Mouse (Mus musculus) cerebellum, adult 8-10 months (tissue): ENCODE measurements around the gene Spen.

ENCODE experiments used
- DNase-seq: peaks from one replicate; pipeline ENCODE4 v3.0.0; 2022

The Spen gene

GRCm38 (mm10) chr4:141526936-141527650 lies 11.3 kb downstream of the Spen start:
- no peak for DNase-seq

- no peak for DNase-seq
Measured at GRCm38 (mm10) chr4:141525940-141526339, 12.5 kb downstream of the Spen start.

DNA sequence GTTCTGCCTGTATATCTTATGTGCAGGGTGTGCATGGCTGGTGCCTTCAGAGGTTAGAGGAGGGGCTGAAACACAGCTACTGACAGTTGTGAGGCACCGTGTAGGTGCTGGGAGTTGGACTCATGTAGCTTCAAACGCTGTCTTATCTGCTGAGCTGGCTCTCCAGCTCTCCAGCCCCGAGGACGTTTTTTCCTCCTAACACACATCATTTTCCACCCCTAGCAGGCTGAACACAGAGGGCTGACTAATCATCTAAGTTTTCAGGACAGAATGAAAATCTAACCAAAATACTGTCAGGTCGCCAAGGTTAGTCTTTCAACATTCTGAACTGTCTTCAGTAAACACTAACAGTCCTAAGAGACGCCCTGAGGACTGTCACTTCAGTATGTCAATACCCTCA lies 13.7 kb downstream of the Spen start:
- no peak for DNase-seq

- DNase-seq = no peak
Measured at GRCm38 (mm10) chr4:141523128-141523527, 15.3 kb downstream of the Spen start.

- DNase-seq = no peak
Measured at GRCm38 (mm10) chr4:141518386-141518785, 20.0 kb downstream of the Spen start.

DNA sequence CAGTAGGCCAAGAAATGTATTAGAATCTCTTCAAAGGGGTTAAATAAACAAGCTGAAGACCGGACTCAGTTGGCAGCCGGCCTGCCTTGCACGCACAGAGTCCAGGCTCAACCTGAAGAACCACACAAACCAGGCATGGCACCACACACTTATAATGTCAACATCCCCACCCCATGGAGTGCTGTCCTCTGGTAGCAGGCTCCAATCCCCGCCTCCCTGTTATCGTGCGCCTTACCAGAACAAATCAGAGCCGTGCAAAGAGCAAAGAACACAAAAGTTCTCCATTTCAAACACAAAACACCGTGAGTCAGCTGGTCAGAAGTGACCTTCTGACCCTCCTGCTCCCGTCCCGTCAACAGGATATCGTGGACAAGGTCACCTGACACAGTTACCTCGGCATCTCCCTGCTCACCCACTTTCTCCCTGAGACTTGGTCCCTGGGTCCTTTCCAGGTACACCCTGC lies 24.2 kb downstream of the Spen start:
- no peak for DNase-seq

- no peak for DNase-seq
Measured at GRCm38 (mm10) chr4:141512145-141512544, 26.3 kb downstream of the Spen start.

- no peak for DNase-seq
Measured at GRCm38 (mm10) chr4:141510457-141510856, 27.9 kb downstream of the Spen start.

DNA sequence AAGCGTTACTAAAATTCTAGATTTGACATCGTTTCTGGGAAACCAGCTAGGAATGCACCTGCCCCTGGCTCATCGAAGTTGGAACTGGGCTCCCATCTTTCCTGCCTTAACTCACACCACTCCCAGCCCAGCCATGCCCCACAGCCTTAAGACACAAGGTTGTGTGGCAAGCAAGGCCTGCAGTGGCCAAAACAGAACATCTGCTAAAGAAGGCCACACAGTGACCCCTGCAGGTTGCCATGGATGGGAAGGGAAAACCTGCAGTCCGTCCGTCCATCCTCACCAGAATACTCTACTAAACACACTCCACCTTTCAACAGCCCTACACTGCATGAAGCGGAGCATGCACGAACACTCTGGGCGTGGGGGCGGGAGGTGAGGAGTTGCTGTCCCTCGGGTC lies 31.5 kb downstream of the Spen start:
- DNase-seq = no peak

DNA sequence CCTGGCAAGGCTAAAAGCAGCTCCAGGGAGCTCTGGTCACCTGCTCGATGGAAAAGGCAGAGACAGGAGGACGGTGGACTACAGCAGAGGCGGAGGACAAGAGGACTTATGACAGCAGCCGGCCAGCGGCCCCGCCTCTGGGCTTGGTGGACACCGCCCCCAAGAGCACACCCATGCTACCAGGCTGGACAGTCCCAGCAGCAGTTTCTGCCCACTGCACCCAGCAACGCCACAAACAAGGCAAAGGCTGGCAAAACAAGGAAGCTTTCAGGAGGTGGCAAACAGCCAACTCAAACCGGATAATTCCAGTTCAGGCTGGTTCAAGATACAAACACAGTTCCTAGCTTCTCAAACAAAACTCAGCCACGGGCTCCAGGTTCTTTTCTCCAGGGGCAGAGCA lies 32.0 kb downstream of the Spen start:
- DNase-seq = peak; percentile 52

DNA sequence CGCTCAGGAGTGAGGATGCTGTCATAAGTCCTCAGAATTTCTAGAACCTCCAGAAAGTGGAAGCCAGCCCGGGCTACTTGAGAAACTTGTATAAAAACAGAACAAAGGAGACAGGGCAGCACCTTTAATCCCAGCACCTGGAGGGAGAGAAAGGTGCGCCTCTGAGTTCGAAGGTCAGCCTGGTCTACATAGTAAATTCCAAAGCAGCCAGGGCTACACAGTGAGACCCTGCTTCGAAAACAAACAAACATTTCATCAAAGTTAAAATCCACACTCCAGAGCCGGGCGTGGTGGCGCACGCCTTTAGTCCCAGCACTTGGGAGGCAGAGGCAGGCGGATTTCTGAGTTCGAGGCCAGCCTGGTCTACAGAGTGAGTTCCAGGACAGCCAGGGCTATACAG lies 32.6 kb downstream of the Spen start:
- no peak for DNase-seq

- no peak for DNase-seq
Measured at GRCm38 (mm10) chr4:141504471-141504870, 33.9 kb downstream of the Spen start.

DNA sequence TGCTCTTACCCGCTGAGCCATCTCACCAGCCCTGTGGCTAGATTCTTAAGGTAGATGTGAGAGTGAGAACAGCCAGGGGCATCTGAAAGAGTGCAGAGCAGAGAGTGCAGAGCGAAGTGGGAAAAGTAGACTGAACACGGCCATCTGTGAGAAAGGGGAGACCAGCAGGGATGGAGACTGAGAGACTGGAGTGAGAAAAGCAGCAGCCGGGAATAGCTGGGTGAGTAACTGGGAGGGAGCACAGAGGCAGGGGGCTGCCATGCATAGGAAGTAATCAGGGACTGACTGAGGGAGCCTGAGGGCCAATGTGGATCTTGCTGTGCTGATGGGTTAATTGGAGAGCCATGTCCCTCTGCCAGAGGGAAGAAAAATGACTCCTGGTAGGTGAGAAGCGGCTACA lies 35.7 kb downstream of the Spen start:
- DNase-seq = no peak

GRCm38 (mm10) chr4:141501058-141501457 lies 37.3 kb downstream of the Spen start:
- DNase-seq = no peak

- no peak for DNase-seq
Measured at GRCm38 (mm10) chr4:141500637-141501036, 37.8 kb downstream of the Spen start.

GRCm38 (mm10) chr4:141488670-141489069 lies 49.7 kb downstream of the Spen start:
- DNase-seq = no peak

- no peak for DNase-seq
Measured at GRCm38 (mm10) chr4:141487581-141487980, 50.8 kb downstream of the Spen start.

- no peak for DNase-seq
Measured at GRCm38 (mm10) chr4:141484071-141484470, 54.3 kb downstream of the Spen start.

DNA sequence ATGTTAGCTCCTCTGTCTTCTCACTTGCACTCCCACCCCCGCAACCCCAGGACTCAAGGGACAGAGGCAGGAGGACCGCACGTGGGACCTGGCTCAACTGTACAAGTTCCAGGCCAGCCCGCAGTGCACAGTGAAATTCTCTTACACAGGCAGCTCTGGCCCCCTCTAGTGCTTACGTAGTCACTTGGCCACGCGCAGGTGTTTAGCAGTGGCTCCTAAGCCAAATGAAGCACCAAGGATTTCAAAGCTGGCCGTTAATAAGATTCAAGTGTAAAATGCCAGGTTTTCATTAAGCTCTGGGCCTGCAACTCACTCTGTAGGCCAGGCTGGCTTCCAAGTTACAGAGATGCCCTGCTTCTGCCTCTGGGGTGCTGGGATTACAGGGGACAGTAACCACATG lies 59.0 kb downstream of the Spen start:
- DNase-seq = peak; percentile 49

DNA sequence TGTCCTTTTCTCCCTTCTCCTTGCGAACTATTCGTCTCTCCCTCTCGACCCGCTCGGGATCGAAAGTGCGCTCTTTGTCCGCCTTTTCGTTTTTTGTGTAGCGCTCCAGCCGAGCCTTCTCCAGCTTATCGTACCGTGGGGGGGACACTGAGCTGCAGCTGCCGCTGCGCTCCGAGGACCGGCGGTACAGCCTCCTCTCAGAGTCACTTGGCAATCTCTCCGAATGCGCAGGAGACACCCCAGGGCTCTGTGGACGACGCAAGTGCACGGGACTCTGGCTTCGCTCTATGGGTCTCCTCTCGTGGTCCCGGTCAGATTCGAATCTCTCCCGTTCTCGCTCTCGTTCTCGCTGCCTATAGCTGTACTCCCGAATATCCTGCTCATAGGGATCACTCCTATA lies 59.6 kb downstream of the Spen start:
- DNase-seq = peak; percentile 38

DNA sequence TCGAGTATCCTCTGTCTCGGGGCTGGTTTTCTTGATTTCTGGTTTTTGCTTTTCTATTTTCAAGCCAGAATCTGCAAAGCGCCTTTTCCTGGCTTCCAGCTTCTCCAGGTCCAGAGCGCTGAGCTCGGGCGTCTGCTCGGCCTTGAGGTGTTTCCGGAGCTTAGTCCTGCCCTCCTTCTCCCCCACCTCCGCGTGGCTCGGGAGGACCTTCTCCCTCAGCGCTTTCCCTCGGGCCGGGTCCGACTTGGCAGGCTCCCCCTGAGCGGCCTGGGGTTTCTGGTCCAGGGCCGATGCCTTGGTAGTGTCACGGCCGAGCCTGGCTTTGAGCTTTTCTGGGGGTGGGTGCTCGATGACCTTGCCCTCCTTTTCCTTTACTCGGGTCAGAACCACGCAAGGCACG lies 60.2 kb downstream of the Spen start:
- DNase-seq = peak; percentile 63

DNA sequence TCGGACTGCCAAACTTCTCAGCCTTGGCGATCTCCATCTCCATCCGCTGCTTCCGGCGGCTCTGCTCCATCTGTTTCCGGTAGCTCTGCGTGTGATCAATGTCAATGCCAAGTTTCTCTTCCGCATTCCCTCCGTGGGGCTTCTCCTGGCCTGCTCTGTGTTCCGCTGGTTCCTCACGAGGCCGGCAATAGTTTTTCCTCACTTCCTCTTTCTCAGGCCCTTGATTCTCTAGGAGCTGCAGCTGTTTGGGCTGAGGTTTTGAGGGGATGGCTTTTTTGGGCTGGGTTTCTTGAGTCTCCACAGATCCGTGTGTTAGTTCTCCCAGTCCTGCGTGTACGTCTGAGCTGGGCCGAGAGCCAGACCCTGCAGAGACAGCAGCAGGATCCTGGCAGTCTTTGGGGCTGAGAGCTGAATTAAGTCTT lies 60.7 kb downstream of the Spen start:
- DNase-seq = peak; percentile 92

- DNase-seq = peak; percentile 18
Measured at GRCm38 (mm10) chr4:141474431-141474830, 64.0 kb downstream of the Spen start.

GRCm38 (mm10) chr4:141472641-141473321 lies 65.6 kb downstream of the Spen start:
- no peak for DNase-seq

DNA sequence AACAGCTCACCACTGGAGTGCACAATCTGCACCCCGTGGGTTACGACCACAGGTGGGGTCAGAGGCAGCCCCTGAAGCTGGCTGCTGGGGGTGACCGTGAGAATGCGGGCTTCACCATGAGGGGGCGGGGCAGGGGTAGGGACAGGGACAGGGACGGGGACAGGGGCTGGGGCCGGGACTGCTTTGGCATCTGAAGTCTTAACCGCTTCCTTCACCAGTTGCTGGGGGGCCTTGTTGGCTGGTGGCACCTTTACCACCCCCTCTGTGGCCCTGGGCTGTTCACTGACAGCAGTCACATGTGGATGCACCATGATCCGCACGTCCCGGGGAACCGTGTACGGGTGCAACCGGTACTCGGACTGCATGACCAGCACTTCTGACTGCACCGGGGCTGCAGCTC lies 66.9 kb downstream of the Spen start:
- DNase-seq = no peak
